Mouse (Mus musculus): ENCODE results near the gene Tbc1d2. TPM values are rescaled to one million over a fixed set of nuclear protein-coding genes. Genes with fewer than 3 reads are reported as not detected.

The Tbc1d2 gene
- polyA plus RNA-seq, 1 experiment from 2014 or later, result 0.74 TPM

GRCm38 (mm10) chr4:46665371-46665774 is 15.4 kb upstream of the Tbc1d2 start:
- Histone ChIP-seq H3K27ac (no peak overlapping the region), H3K9me3 (replicated peaks) (no peaks in the 10 kb centered on the region), H3K4me2 (peak overlapping the region; percentile 69; the same call in 1 of the 2 replicates), H3K27me3 (0 out of 2 replicates have a peak, but pooled peaks cover 3% of the 10 kb centered on the region), H3K36me3 (ENCODE audit: poor library complexity, severe bottlenecking) (no peaks in the 10 kb centered on the region), H3K4me1 (peaks cover 9% of the 10 kb centered on the region; the same call in 1 of the 2 replicates), H3K4me3 (no peak overlapping the region), H3K9ac (no peak overlapping the region)
- no peak for ATAC-seq
- WGBS, result 4% methylated on average over 7 of the region's 8 CpGs

GRCm38 (mm10) chr4:46664123-46665009 is 14.4 kb upstream of the Tbc1d2 start:
- no peaks in the 10 kb centered on the region for H3K9me3 ChIP-seq (replicated peaks)
- H3K4me3 ChIP-seq, result peak overlapping the region; percentile 40
- 4% methylated on average over 34 of the region's 34 CpGs for WGBS
- H3K4me1 ChIP-seq, result peaks cover 9% of the 10 kb centered on the region; the same call in 1 of the 2 replicates
- H3K27ac ChIP-seq, result peak overlapping the region; percentile 60
- H3K9ac ChIP-seq, result peak overlapping the region; percentile 63
- H3K27me3 ChIP-seq, result 0 out of 2 replicates have a peak, but pooled peaks cover 3% of the 10 kb centered on the region
- no peaks in the 10 kb centered on the region for H3K36me3 ChIP-seq (ENCODE audit: poor library complexity, severe bottlenecking)
- H3K4me2 ChIP-seq, result peak overlapping the region; percentile 69
- ATAC-seq, result peak; percentile 86

- no peaks in the 10 kb centered on the region for H3K36me3 ChIP-seq (ENCODE audit: poor library complexity, severe bottlenecking)
- no peak overlapping the region for H3K4me3 ChIP-seq
- H3K4me2 ChIP-seq, result no peak overlapping the region
- 0 out of 2 replicates have a peak, but pooled peaks cover 3% of the 10 kb centered on the region for H3K27me3 ChIP-seq
- H3K4me1 ChIP-seq, result peaks cover 9% of the 10 kb centered on the region; the same call in 1 of the 2 replicates
- no peaks in the 10 kb centered on the region for H3K9me3 ChIP-seq (replicated peaks)
- no peak overlapping the region for H3K27ac ChIP-seq
- H3K9ac ChIP-seq, result no peak overlapping the region
- ATAC-seq, result no peak
- WGBS, result 72% methylated on average over 9 of the region's 9 CpGs
Observed at GRCm38 (mm10) chr4:46661433-46661832, 11.4 kb upstream of the Tbc1d2 start.

DNA sequence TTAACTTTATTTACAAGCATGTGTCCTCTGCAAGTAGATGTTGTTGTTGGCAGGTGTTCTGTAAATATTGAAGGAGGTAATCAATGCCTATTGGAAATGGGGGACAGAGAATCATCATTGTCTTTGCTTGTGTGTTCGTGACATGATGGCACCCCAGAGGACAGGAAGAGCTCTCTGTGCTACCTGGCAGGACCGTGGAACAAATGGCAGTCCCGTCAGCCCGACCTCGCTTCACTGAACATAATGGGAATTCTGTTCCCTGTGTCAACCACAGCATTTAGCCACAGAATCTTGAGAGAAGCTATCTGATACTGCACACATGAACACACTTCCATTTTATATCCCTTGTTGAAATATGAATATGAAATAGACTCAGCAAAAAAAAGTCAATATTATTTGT is 8.9 kb upstream of the Tbc1d2 start:
- Histone ChIP-seq H3K4me3 (no peak overlapping the region), H3K36me3 (ENCODE audit: poor library complexity, severe bottlenecking) (no peaks in the 10 kb centered on the region), H3K4me1 (peaks cover 1% of the 10 kb centered on the region; the same call in 1 of the 2 replicates), H3K9me3 (replicated peaks) (no peaks in the 10 kb centered on the region), H3K9ac (no peak overlapping the region), H3K4me2 (no peak overlapping the region), H3K27me3 (0 out of 2 replicates have a peak, but pooled peaks cover 8% of the 10 kb centered on the region), H3K27ac (no peak overlapping the region)
- WGBS, result 70% methylated on average over 5 of the region's 5 CpGs
- ATAC-seq, result no peak

DNA sequence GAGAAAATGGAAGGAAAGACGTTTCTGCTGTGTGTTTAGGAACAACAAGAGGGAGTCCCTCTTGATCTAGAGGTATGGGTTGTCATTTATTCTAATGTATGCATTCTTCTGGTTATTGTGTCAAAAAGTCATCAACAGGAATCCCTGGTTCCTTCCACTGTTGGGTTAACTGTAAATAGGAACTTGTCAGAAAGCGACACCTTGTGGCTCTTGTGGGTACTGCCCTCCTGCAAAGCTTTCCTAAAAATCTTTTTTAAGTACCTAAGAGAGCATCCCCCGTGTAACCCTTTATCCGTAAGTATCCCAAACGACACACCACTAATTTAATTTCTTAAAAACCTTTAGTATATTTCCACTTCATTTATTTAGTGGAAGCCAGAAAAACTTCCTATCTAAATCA is 7.1 kb upstream of the Tbc1d2 start:
- Histone ChIP-seq H3K4me3 (no peak overlapping the region), H3K4me2 (no peak overlapping the region), H3K9ac (no peak overlapping the region), H3K9me3 (replicated peaks) (no peaks in the 10 kb centered on the region), H3K27me3 (peaks cover 16% of the 10 kb centered on the region), H3K4me1 (no peaks in the 10 kb centered on the region), H3K27ac (no peak overlapping the region), H3K36me3 (ENCODE audit: poor library complexity, severe bottlenecking) (no peaks in the 10 kb centered on the region)
- WGBS, result 10% methylated on average over 5 of the region's 5 CpGs
- ATAC-seq, result no peak

DNA sequence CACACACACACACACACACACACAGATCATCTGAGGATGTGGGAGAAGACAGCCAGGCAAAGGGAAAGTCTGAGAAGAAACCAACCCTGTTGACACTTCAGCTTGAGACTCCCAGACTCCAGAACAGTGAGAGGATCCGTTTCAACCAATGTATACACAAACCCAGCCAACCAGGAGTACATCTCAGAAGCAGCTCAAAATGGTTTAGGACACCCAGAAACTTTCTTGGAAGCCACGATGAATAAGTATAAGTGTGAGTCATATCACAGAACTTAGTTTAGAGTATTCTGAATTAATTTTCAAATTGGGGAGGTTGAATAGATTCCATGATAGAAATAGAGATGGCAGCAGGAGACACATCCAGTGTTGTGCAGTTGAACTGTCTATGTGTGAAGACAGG is 5.9 kb upstream of the Tbc1d2 start:
- H3K9me3 ChIP-seq (replicated peaks), result no peaks in the 10 kb centered on the region
- no peak overlapping the region for H3K27ac ChIP-seq
- no peak for ATAC-seq
- no peaks in the 10 kb centered on the region for H3K36me3 ChIP-seq (ENCODE audit: poor library complexity, severe bottlenecking)
- no peak overlapping the region for H3K4me2 ChIP-seq
- no peak overlapping the region for H3K4me3 ChIP-seq
- 86% methylated on average over 2 of the region's 2 CpGs for WGBS
- H3K9ac ChIP-seq, result no peak overlapping the region
- peaks cover 1% of the 10 kb centered on the region for H3K4me1 ChIP-seq
- H3K27me3 ChIP-seq, result peaks cover 27% of the 10 kb centered on the region

- Histone ChIP-seq H3K9me3 (replicated peaks) (no peaks in the 10 kb centered on the region), H3K36me3 (ENCODE audit: poor library complexity, severe bottlenecking) (no peaks in the 10 kb centered on the region), H3K9ac (no peak overlapping the region), H3K4me1 (peaks cover 7% of the 10 kb centered on the region), H3K27me3 (peaks cover 32% of the 10 kb centered on the region), H3K27ac (no peak overlapping the region), H3K4me3 (no peak overlapping the region), H3K4me2 (no peak overlapping the region)
- no peak for ATAC-seq
- 52% methylated on average over 1 of the region's 1 CpGs for WGBS
Observed at GRCm38 (mm10) chr4:46655298-46655697, 5.3 kb upstream of the Tbc1d2 start.

DNA sequence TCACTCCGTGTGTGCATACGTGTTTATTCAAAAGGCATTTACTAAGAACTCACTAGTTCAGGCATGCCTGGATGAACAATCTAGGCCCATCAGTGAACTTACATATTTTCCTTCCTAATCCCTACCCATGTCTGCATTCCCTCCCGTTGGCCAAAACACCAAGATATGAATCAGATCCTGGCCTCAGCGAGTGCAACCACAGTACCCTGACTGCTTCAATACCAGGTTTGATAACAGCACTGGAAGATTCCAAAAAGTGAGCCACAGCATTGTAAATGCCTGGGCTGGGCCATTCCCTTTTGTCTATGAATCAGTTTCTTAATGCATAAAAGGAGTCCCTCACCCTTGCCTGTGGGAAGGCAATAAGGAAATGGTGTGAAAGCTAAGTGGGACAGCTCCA is 848 bp downstream of the Tbc1d2 start:
- no peaks in the 10 kb centered on the region for H3K9me3 ChIP-seq (replicated peaks)
- 63% methylated on average over 4 of the region's 4 CpGs for WGBS
- H3K4me1 ChIP-seq, result peaks cover 14% of the 10 kb centered on the region
- H3K36me3 ChIP-seq (ENCODE audit: poor library complexity, severe bottlenecking), result no peaks in the 10 kb centered on the region
- peaks cover 46% of the 10 kb centered on the region for H3K27me3 ChIP-seq
- no peak overlapping the region for H3K27ac ChIP-seq
- peak overlapping the region; percentile 69 for H3K4me3 ChIP-seq
- 0 out of 2 replicates have a peak overlapping the region, but pooled peaks have one; percentile 68 for H3K9ac ChIP-seq
- ATAC-seq, result no peak
- peak overlapping the region; percentile 92 for H3K4me2 ChIP-seq

- H3K4me1 ChIP-seq, result no peaks in the 10 kb centered on the region
- no peak overlapping the region for H3K4me3 ChIP-seq
- no peaks in the 10 kb centered on the region for H3K36me3 ChIP-seq (ENCODE audit: poor library complexity, severe bottlenecking)
- ATAC-seq, result no peak
- no peak overlapping the region for H3K27ac ChIP-seq
- no peak overlapping the region for H3K4me2 ChIP-seq
- H3K9me3 ChIP-seq (replicated peaks), result no peaks in the 10 kb centered on the region
- WGBS, result 88% methylated on average over 8 of the region's 8 CpGs
- H3K9ac ChIP-seq, result no peak overlapping the region
- H3K27me3 ChIP-seq, result peaks cover 9% of the 10 kb centered on the region
Observed at GRCm38 (mm10) chr4:46643676-46644112, 6.3 kb downstream of the Tbc1d2 start.

DNA sequence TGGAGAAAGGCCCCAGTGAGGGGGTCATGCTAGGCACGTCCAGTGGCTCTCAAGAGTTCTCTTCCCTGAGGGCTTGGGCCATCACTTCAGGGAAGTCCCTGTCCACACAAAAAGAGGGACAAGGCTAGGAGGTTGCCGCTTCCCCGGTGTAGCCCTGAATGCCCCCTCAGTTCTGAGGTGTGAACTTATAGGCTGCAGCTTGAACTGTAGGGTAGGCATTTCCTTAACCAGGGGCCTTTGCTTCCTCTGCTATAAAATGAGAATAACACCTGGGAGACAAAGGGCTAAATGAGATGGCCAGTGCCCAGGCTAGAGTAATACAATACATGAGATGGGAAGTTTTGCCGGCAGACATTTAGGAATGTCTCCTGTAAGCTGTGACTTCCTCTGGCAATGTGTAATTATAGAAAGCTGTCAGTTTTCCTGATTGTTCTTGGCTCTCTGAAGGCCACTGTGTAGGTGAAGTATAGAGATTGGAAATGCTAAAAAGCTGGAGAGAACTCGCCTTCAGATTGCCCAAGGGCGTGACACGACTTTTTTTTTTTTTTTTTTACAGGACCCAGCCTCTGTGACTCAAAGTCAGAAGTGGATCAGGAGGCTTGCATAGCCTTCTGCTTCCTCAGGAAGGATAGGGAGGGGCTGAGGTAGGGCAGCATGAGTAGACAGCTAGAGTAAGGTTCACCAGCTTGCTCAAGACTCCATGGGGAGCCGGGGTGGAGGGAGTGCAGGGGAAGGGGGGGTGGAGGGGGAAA is 6.9 kb downstream of the Tbc1d2 start:
- no peaks in the 10 kb centered on the region for H3K36me3 ChIP-seq (ENCODE audit: poor library complexity, severe bottlenecking)
- no peaks in the 10 kb centered on the region for H3K9me3 ChIP-seq (replicated peaks)
- no peak overlapping the region for H3K4me2 ChIP-seq
- H3K9ac ChIP-seq, result no peak overlapping the region
- no peak overlapping the region for H3K4me3 ChIP-seq
- WGBS, result 81% methylated on average over 8 of the region's 8 CpGs
- H3K27ac ChIP-seq, result no peak overlapping the region
- no peak for ATAC-seq
- no peaks in the 10 kb centered on the region for H3K4me1 ChIP-seq
- H3K27me3 ChIP-seq, result peaks cover 3% of the 10 kb centered on the region

DNA sequence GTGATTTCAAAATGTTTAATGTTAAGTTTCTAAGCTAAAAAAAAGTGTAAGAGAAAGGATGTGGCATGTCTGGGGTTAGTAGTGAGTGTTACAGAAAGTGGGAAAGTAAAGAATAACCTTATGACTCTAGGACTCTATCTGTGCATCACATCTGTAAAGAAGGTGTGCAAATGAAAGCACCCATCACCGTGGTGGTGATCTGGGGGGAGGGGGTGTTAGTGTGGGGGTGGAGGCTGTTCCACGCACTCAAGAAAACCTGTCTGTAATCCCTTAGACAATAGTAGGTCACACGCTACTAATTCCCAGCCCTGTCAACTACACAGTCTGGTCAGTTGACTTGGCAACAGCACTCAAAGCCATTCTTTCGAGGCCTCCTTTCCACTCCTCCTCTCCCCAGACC is 8.7 kb downstream of the Tbc1d2 start:
- H3K27ac ChIP-seq, result no peak overlapping the region
- H3K4me3 ChIP-seq, result no peak overlapping the region
- H3K36me3 ChIP-seq (ENCODE audit: poor library complexity, severe bottlenecking), result no peaks in the 10 kb centered on the region
- 24% methylated on average over 4 of the region's 4 CpGs for WGBS
- H3K4me1 ChIP-seq, result no peaks in the 10 kb centered on the region
- H3K4me2 ChIP-seq, result no peak overlapping the region
- H3K9ac ChIP-seq, result no peak overlapping the region
- H3K9me3 ChIP-seq (replicated peaks), result no peaks in the 10 kb centered on the region
- no peak for ATAC-seq
- no peaks in the 10 kb centered on the region for H3K27me3 ChIP-seq

DNA sequence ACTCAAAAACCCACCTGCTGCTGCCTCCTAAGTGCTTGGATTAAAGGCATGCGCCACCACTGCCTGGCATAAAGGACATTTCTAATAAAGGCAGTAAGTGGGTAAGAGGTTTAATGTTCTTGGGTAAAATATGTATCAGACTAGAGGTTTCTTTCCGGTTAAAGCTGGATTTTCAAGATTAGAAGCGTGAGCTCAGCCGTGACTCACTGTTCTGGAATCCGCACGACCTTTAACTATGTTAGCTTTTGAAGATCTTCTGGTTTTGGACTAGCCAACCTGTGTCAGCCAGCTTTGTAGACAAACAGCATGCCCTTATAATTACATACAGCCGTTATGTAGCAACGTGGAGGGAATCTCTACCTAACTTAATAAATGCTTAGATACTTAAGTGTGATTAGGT is 10.1 kb downstream of the Tbc1d2 start:
- Histone ChIP-seq H3K4me1 (no peaks in the 10 kb centered on the region), H3K4me2 (no peak overlapping the region), H3K4me3 (no peak overlapping the region), H3K36me3 (ENCODE audit: poor library complexity, severe bottlenecking) (no peaks in the 10 kb centered on the region), H3K9me3 (replicated peaks) (no peaks in the 10 kb centered on the region), H3K9ac (no peak overlapping the region), H3K27ac (no peak overlapping the region), H3K27me3 (no peaks in the 10 kb centered on the region)
- 89% methylated on average over 8 of the region's 8 CpGs for WGBS
- ATAC-seq, result no peak
